Mouse (Mus musculus): ENCODE data around the gene Nat8. TPM values are rescaled to one million over a fixed set of nuclear protein-coding genes. Genes with fewer than 3 reads are reported as not detected.
A peak's percentile ranks its signal among the peaks of the same experiment; 100 is the strongest.
"Not testable (repeated sequence)": the region's sequence is repeated elsewhere in the genome, so short reads cannot be mapped to it uniquely, and the experiment has no call there.

Gene Nat8
- 1 to 10 TPM; 3.6 to 4.5 TPM for total RNA-seq (2021)
- long read RNA-seq, experiment 1, partial matches to known transcripts = 0 of 2 reads
- long read RNA-seq, experiment 1, other reads (novel, unspliced or antisense) = 2 of 2 reads
- long read RNA-seq, experiment 2 = 0 reads

GRCm38 (mm10) chr6:85831796-85832321, at the start of gene Nat8:
Nat8 (minus strand) TSS chr6:85832082.
- no peak for DNase-seq

DNA sequence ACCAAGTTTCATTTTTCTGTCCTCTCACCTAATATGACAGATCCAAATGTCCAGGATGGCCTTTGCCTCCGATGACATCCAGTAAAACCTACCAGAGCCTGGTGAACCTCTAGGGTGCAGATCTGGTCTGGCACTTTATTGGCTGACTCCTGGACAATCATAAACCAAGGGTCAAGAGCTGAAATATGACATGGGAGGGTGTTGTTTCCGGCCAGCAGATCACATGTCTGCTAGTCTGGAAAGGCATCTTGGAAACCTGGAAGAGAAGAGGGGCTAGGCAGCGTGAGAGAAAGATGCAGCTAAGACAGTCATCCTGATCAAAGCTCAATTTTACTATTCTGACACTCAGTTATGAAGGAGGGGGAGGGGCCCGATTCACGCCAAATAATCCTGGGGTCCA, 37.1 kb upstream of the Nat8 start, which contains the start of gene Nat8f2:
Gene Nat8f2, minus strand, starts transcription at position 153 of the 400 bp plus-strand sequence.
- not testable (repeated sequence) for DNase-seq

GRCm38 (mm10) chr6:85867726-85868690, 36.1 kb upstream of the Nat8 start:
- peak in 1 of 2 experiments; percentile 34 for DNase-seq

- not testable (repeated sequence) for DNase-seq
Observed at GRCm38 (mm10) chr6:85866995-85867394, 35.1 kb upstream of the Nat8 start.

DNA sequence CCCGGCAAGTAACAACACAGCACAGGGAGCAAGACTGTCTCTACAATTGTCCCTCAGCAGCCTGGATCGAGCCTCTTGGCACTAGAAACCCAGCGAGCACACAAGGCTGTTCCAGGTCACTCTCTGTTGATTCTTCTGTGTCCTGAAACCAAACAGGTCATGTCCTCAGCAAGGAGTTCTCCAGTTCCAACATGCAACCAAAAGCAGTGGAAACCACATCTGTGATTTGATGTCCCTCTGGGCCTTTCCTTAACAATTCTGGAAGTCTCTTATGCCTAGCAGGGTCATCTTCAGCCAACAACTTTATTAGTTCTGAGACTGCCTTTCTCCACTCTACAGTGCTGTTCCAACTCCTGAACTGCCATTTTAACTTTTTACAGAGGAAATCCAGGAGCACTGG, 34.3 kb upstream of the Nat8 start:
- not testable (repeated sequence) for DNase-seq

GRCm38 (mm10) chr6:85864900-85865639, 33.2 kb upstream of the Nat8 start:
- DNase-seq = peak; percentile 16 to 45

DNA sequence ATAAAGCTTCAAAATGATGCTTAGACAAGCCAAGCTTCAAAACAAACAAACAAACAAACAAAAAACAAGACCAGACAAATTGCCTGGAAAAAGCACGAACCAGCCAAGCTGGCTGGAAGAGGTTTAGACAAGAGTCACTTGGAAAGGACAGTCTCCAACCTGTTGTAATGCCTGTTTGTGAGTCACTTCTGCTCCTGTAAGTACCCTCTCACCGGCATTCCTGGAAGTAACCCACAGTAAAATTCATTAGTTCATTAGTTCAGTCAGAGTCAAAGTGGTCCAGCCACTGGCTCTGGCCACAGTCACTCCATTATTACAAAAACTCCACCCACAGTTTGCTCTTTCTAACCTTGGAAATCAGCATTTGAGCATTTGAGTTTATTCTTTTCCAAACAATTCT, 32.0 kb upstream of the Nat8 start:
- no peak for DNase-seq

- DNase-seq = no peak
Observed at GRCm38 (mm10) chr6:85863136-85863535, 31.3 kb upstream of the Nat8 start.

DNA sequence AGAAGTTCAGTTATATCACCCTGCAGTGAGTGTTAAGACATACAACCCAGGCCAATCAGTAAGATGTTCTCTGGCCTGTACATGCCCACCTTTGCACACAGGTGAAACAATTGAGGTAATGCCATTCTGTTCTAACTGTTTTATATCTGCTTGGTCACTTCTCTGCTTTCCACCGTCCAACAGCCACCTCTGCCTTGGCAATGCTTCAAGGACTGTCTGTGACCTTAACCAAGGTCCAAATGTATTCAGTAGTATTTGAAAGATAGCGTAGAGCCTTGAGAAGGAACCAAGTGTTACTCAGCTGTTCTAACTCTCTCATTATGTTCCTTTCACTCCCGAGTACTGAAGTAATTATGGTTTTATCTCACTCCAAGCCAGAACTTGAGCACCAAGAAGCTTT, 30.7 kb upstream of the Nat8 start:
- DNase-seq = peak; percentile 81 to 85

- no peak for DNase-seq
Observed at GRCm38 (mm10) chr6:85861247-85861646, 29.4 kb upstream of the Nat8 start.

GRCm38 (mm10) chr6:85856194-85856678, 24.4 kb upstream of the Nat8 start:
- peak; percentile 91 to 95 for DNase-seq

- peak; percentile 16 to 36 for DNase-seq
Observed at GRCm38 (mm10) chr6:85853481-85853880, 21.6 kb upstream of the Nat8 start.

DNA sequence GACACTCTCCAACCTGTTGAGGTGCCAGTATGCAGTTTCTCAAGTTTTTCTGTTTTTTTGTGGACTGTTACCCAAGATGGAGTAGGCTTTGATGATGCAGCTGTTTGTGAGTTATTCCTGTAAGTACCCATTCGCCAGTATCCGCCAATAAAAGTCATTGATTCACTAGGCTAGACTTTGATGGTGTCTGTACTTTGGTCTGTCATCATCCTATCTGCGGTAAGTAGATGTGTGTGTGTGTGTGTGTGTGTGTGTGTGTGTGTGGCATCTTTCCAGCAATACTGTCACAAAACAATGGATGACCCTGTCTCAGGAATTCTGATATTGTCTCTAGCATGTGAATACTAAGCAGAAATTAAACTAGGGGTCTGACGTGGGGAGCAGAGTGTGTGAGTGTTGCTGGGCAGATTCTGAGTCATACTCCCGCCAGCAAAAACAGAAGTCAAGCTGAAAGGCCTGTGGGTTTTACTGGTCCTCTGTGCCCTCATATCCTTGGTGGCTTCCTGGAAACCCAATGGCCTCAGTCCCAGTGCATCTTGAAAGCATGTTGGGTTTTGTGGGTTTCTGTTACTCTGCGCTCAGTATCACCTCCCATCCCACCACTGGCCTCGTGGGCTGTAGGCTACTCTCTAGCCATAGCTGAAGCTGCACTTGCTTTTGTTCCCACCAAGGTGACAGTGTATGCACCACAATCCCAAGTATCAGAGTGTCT, 19.3 kb upstream of the Nat8 start:
- no peak for DNase-seq

- peak; percentile 28 to 46 for DNase-seq
Observed at GRCm38 (mm10) chr6:85849240-85849639, 17.4 kb upstream of the Nat8 start.

DNA sequence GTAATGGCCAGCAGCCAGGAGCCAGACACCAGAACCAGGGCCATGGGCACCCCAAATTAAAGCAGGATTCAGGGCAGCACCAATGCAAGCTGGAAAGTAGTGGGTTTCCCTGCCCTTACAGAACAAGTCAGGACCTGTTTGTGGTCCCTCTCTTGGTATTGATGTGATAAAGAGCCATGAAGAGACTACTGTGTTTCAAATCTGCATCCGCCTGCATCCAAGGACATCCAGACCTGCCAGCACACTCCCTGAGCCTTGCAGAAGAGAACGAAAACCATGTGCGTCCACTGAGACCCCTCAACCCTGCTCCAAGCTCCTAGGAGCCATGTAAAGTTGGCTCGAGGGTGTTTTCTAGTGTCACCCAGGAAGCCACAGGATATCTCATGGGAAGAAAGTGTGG, 16.3 kb upstream of the Nat8 start:
- no peak for DNase-seq

DNA sequence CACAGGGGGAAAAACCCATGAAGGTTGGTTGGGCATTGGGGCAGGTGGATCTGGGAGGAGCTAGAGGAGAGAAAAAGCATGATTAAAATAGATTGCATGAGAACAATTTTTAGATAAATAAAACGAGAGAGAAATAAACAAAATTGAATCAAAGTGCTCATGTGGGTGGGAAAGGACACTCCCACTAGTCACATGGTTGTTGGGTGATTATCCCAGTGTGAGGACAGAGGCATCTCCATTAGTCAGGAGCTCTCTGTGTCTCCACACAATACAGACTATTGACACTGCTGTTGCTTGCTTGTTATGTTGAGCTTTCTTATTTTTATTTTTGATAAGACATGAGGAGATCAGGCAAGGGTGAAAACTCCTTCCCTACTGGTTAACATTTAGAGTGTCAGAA, 15.0 kb upstream of the Nat8 start:
- DNase-seq = no peak

DNA sequence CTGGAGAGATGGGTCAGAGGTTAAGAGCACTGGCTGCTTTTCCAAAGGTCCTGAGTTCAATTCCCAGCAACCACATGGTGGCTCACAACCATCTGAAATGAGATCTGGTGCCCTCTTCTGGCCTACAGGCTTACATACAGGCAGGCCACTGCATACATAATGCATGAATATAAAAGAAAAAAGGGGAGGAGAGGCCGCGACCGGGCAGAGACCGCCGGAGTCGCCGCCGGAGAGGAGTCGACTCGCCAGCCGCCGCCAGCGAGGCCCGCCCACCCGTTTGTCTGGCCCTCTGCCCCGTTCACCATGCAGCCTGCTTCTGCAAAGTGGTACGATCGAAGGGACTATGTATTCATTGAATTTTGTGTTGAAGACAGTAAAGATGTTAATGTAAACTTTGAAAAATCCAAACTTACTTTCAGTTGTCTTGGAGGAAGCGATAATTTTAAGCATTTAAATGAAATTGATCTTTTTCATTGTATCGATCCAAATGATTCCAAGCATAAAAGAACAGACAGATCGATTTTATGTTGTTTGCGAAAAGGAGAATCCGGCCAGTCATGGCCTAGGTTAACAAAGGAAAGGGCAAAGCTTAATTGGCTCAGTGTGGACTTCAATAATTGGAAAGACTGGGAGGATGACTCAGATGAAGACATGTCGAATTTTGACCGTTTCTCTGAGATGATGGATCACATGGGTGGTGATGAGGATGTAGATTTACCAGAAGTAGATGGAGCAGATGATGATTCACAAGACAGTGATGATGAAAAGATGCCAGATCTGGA, 12.0 kb upstream of the Nat8 start:
- DNase-seq = not testable (repeated sequence)

GRCm38 (mm10) chr6:85839982-85840381, 8.1 kb upstream of the Nat8 start:
- no peak for DNase-seq

DNA sequence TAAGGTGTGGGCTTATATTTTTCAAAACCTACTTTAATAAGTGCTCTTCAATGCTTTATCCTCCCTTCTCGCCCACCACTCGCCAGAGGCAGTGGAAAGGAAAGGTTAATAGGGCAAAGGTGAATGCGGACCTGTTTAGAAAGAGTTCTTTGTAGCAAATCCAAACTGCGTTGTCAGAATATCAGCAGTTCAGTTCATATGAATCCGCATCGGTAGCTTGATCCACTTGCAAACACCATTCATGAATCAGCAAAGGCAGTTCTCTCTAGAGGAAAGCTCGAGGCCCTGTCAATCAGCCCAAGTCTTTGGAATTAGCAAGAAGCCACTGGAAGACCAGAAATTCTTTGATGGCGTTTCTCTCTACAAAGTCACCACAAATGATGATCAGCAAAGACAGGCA, 6.8 kb upstream of the Nat8 start:
- DNase-seq = no peak

GRCm38 (mm10) chr6:85837307-85837706, 5.4 kb upstream of the Nat8 start:
- DNase-seq = peak; percentile 82 to 83

DNA sequence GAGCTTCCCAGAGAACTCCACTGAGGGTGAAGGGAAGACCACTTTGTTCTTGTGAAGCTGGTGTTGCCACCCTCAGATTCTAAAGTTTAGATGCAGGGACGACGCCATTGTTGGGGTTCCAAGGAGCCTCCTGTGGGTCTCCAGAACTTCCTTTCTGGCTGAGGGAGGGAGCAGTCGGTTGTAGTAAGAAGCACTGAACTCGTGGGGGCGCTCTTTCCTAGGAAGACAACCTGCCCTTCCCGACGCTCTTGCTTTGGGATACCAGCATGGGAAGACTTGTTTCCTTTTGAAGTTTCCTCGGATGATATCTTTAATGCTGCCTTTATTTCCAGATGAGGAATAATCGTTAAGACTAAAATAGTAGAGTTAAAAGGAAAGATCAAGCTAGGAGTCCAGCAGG, 4.9 kb upstream of the Nat8 start:
- peak; percentile 86 to 89 for DNase-seq

Measured in adrenal gland, postnatal 36 days (tissue).